Mouse (Mus musculus): Measurements from ENCODE around the gene Atxn2l.
A peak's percentile ranks its signal among the peaks of the same experiment; 100 is the strongest.
"Not testable (repeated sequence)": the region's sequence is repeated elsewhere in the genome, so short reads cannot be mapped to it uniquely, and the experiment has no call there.

Gene Atxn2l

GRCm38 (mm10) chr7:126487617-126488385, 15.4 kb downstream of the Atxn2l start:
- not testable (repeated sequence) for DNase-seq

DNA sequence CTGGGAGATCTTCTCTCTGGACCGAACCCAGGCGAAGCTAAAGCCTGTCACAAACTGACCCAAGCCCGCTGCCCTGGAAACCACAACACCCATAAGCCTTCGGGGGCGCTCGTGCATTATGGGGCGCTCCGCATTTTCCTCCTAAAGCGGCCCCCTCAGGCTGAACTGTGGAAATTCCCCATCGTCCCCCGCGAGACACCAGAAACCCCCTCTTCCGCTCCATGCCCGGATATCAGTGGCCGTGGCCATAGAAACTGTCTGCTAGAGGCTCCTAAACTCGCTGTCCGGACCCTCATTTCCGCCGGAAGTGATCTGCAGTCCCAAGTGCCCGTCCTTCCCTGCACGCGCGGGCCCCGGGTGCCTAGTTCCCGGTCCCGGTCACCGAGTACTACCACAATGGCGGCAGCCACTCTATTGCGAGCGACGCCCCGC, 16.2 kb downstream of the Atxn2l start, which contains the start of gene Tufm:
TSS of gene Tufm (plus strand) at position 310 of the 432 bp plus-strand sequence.
- DNase-seq: peak; percentile 90 to 93

DNA sequence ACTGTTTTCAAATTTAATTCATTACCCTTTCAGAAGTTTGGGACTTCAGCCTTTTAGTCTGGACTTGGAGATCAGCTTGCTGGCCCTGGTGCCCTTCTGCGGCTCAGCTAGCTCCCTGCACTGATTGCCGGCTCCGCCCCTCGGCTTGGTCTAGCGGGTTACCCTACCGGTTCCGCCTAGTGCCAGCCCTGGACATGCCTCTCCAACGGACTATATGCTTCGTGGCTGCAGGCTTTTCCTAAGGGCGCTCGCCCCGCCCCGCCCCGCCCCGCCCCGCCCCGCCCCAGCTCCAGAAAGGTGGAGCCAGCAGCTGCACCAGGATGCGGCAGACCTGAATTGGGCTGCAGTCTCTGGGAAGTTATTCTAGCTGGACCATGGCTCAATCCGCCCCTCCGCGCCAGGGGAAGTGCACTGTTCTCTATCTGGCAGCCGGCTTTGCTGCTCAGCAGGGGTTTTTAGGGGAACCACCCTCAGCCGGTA, 20.8 kb downstream of the Atxn2l start:
- peak; percentile 49 to 60 for DNase-seq

DNA sequence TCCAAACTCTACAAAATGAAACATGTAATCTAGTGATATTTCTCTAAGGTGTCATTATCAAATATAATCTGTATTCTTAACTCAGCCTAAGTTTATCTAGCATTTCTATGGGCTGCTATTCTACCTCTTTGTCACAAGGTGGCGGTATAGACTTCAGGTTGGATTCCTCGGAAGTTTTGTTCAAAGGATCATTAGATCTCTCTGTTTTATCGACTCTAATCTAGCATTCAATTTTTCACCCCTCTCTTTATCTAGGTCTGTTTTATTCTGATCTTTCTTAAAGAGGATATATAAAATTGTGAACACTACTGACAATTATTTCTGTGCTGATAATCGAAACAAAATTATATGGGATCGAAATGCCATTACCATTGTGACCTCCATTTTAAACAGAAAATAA, 21.5 kb downstream of the Atxn2l start:
- DNase-seq: no peak

GRCm38 (mm10) chr7:126474993-126475581, 28.1 kb downstream of the Atxn2l start, which contains the start of gene Sh2b1:
Sh2b1 (minus strand) TSS chr7:126475424.
- peak; percentile 91 to 93 for DNase-seq

DNA sequence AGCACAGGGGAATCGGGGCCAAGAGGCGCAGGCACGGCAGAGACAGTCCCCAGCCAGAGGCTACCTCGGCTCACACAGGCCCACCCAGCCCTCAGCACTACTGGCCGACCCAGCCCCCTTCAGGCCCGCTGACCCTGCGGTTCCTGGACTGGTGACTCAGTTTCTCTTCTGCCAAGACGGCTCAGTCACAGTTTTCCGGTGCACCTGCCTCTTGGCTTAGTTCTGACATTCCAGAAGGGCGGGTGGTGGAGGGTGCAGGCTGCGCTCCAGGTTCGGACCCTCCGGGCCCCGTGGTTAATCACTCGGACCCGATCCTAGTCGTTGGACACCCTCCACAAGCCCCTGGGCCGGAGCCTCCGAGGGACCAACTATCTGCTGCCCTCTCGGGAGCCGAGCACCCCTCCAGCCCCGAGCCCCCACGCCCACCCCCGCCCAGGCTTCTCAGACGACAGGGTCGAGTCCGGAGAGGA, 28.7 kb downstream of the Atxn2l start:
- DNase-seq: no peak

GRCm38 (mm10) chr7:126473470-126474086, 29.7 kb downstream of the Atxn2l start:
- DNase-seq: no peak

GRCm38 (mm10) chr7:126472713-126473112, 30.5 kb downstream of the Atxn2l start:
- no peak for DNase-seq

DNA sequence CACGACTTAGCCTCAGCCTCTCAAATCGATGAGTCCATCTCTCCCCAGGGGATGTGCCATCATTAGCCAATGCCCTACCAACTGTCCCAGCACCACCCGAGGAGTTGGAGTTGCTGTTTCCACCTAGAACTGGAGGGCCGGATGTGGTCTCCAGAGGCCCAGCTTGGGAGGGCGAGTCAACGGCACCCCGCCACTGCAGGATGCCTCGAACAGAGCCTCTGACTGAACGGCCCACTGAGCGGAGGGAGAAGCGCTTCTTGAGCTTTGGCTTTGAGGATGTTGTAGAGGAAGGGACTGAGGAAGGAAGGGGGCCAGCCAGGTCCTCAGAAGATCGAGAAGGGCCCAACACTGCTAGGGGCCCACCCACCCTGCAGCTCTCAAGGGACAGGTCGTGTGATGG, 30.9 kb downstream of the Atxn2l start:
- DNase-seq: peak; percentile 72 to 81

GRCm38 (mm10) chr7:126471853-126472252, 31.4 kb downstream of the Atxn2l start:
- peak in 1 of 2 experiments; percentile 41 for DNase-seq

DNA sequence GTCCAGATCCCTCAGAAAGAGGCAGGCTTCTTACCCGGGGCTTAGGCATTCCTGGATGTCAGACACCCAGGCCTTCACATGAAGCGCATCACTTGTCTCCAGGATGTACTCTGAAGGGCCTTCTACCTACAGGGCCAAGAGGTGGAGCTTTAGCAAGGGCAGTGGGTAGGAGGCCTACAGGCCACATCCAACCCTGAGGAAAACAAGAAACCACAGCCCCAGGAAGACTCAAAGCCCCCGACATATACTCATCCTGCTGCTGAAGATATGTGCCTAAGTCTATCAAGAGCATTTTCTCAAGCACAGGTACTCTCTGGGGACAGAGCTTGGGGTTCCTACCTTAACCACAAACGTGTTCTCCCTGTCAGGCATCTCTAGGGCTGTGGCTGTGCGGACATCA, 31.9 kb downstream of the Atxn2l start:
- no peak for DNase-seq

- DNase-seq: peak; percentile 39 to 62
These were observed 33.2 kb downstream of the Atxn2l start for GRCm38 (mm10) chr7:126470077-126470476.

DNA sequence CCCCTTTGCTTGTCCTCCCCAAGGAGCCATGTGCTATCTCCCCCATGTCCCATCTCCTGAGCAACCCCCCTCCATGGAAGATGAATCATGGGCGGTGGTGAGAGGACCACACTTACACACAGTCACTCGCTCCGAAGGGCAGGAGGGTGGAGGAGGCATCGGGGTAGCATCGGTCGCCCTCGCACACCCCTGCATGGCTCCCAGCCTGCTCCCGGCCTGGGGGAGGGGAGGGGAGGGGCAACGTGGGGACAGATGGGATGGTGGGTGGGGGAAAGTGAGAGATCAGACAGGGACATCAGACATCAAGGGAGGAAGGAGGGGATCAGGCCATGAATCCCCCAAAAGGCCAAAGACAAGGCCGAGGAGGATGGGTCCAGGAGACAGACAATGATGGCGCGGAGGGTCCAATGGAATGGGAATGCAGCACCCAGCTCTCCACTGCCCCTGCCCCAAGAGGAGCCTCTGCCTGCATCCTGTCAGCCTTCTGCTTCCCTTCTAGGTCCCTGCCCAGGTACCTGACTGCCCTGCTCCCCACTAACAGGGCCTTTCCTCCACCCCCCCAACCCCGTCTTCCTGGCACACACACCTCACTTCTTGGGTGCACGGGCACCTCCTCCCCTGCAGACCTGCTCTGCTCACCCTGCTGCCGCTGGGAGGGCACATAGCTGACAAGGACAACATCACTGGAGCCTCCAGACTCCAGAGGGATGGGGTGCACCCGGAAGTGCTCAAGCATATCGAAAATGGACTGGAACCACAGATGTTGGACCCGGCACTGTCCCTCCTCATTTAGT, 35.2 kb downstream of the Atxn2l start:
- peak in 1 of 2 experiments; percentile 21 for DNase-seq

DNA sequence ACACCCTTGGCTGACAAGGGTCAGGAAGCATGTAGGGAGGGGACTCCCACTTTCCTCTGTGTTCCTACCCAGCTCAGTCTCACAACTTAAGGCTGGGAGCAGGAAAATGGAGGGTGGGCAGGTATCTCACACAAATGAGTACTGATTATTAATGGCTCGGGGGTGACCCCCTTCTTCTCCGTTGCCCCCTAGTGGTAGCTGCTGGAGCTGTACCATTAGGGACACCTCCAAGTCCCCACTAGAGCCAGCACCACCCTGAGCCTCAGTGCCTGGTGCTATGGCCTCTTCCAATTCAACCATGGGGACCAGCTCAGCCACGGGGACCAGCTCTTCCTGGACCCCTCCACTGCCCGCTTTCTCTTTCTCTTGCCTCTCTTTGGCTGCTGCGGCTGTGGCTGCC, 36.0 kb downstream of the Atxn2l start:
- peak; percentile 55 for DNase-seq

- no peak for DNase-seq
These were observed 36.5 kb downstream of the Atxn2l start for GRCm38 (mm10) chr7:126466707-126467106.

DNA sequence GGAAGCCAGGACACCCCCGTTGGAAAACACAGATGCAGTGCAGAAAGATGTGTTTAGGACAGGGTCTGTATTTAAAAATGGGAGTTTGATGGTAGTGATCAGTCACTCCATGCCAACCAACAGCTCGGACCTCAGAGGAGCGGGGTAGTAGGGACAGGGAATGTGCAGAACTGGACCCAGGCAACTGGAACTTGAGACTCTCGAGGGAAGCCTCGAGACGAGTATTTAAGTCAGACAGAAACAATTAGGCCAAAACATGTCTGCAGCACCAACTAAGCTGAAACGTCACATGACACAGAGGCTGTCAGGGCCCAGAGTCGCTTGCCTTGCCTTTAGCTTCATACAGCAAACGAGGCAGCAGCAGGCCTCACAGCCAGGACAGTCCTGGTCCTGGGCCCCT, 37.1 kb downstream of the Atxn2l start:
- DNase-seq: no peak

DNA sequence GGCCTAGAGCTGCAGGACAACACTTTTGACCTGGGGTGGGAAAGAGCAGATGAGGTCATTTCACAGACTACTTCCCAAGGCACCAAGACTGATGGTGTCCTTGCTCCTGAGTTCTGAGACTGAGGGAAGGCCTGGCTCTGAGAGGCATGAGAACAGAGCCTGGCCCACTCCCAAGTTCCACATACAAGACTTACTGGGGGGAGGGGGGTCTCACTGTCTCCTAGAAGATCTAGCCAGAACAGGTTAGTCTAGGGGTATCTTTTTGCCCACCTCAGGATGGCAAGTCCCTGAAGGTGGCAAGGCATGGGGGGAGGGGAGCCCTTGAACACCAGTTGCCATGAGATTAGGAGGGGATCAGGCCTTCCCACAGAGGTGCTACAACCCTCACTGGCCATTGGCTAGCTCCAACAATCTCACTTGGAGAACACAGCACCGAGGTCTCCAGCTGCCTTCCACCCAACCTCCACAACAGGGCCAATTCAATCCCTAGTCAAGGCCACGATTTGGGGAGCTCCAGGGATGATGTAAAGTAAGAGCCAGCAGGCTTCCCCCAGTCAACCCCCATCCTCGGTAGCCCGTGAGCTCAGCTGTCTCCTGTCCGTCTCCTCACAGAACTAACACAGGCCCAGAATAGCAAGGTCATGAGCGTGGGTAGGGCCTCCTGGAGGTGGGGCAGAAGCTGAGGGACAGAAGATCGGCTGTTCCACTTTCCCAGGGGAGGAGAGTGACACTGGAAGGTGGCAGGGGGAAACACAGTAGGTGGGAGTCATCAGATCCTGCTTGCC, 37.8 kb downstream of the Atxn2l start:
- peak in 1 of 2 experiments; percentile 7 for DNase-seq

GRCm38 (mm10) chr7:126464836-126465235, 38.4 kb downstream of the Atxn2l start:
- peak in 1 of 2 experiments; percentile 6 for DNase-seq

- peak in 1 of 2 experiments; percentile 53 for DNase-seq
These were observed 39.1 kb downstream of the Atxn2l start for GRCm38 (mm10) chr7:126464121-126464520.

- DNase-seq: no peak
These were observed 39.7 kb downstream of the Atxn2l start for GRCm38 (mm10) chr7:126463547-126463946.

DNA sequence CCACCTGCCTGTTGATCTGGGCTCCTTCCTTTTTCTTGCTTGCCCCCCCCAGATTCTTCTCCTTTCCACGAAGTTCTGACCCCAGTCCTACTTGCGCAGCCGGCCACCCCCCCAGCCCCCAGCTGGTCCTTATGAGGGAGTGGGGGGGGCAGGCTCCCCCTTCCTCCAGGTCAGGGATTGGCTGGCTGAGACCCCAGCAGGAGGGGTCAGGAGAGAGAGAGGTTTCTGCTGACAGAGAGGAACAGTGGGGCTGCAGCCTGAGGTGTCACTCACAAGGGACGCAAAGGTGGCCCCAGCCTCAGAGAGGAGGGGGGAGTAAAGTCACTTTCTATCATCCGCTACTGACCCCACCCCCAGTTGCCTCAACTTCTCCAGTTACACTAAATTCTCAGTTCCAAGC, 40.2 kb downstream of the Atxn2l start, which contains the start of gene Atp2a1:
TSS of gene Atp2a1 (minus strand) at position 105 of the 400 bp plus-strand sequence.
- DNase-seq: peak in 1 of 2 experiments; percentile 19
